Mouse (Mus musculus): ENCODE measurements around the gene Vav1. TPM values are rescaled to one million over a fixed set of nuclear protein-coding genes. Genes with fewer than 3 reads are reported as not detected.
A peak's percentile ranks its signal among the peaks of the same experiment; 100 is the strongest.
"Not testable (repeated sequence)": the region's sequence is repeated elsewhere in the genome, so short reads cannot be mapped to it uniquely, and the experiment has no call there.

Vav1 gene
- polyA plus RNA-seq, 1 experiment from 2014 or later = 2.7 TPM

GRCm38 (mm10) chr17:57275111-57275996 is 3.5 kb upstream of the Vav1 start:
- H3K4me2 ChIP-seq (replicated peaks) = peak overlapping the region; percentile 74
- H3K27ac ChIP-seq = no peak overlapping the region
- H3K4me1 ChIP-seq = peaks cover 11% of the 10 kb centered on the region
- H3K4me3 ChIP-seq = peak overlapping the region; percentile 53
- H3K9me3 ChIP-seq = no peaks in the 10 kb centered on the region
- WGBS = under 1% methylated on average over 53 of the region's 53 CpGs
- H3K36me3 ChIP-seq = no peaks in the 10 kb centered on the region
- H3K9ac ChIP-seq = peak overlapping the region; percentile 62
- ATAC-seq (ENCODE audit: low FRiP score, low read depth) = peak; percentile 72
- peaks cover 62% of the 10 kb centered on the region for H3K27me3 ChIP-seq

- no peak overlapping the region for H3K9ac ChIP-seq
- 3% methylated on average over 13 of the region's 13 CpGs for WGBS
Observed at GRCm38 (mm10) chr17:57275997-57276351, 2.9 kb upstream of the Vav1 start.

GRCm38 (mm10) chr17:57276634-57277121 is 2.2 kb upstream of the Vav1 start:
- peaks cover 65% of the 10 kb centered on the region for H3K27me3 ChIP-seq
- ATAC-seq (ENCODE audit: low FRiP score, low read depth) = peak; percentile 59
- H3K9me3 ChIP-seq = no peaks in the 10 kb centered on the region
- H3K4me2 ChIP-seq (replicated peaks) = peak overlapping the region; percentile 74
- peak overlapping the region; percentile 26; the same call in 1 of the 2 replicates for H3K9ac ChIP-seq
- H3K4me1 ChIP-seq = peaks cover 11% of the 10 kb centered on the region
- H3K4me3 ChIP-seq = peak overlapping the region; percentile 53
- no peaks in the 10 kb centered on the region for H3K36me3 ChIP-seq
- WGBS = under 1% methylated on average over 20 of the region's 20 CpGs
- H3K27ac ChIP-seq = no peak overlapping the region

More at GRCm38 (mm10) chr17:57275997-57276351, 2.9 kb upstream of the Vav1 start:
- no peak overlapping the region for H3K27ac ChIP-seq
- H3K4me3 ChIP-seq = peak overlapping the region; percentile 53
- H3K4me2 ChIP-seq (replicated peaks) = peak overlapping the region; percentile 74
- peaks cover 11% of the 10 kb centered on the region for H3K4me1 ChIP-seq
- peaks cover 65% of the 10 kb centered on the region for H3K27me3 ChIP-seq
- ATAC-seq (ENCODE audit: low FRiP score, low read depth) = peak; percentile 5; the same call in 1 of the 2 replicates
- no peaks in the 10 kb centered on the region for H3K36me3 ChIP-seq
- no peaks in the 10 kb centered on the region for H3K9me3 ChIP-seq

GRCm38 (mm10) chr17:57277598-57278261 is 1.2 kb upstream of the Vav1 start:
- WGBS = 74% methylated on average over 4 of the region's 5 CpGs
- H3K4me1 ChIP-seq = peaks cover 11% of the 10 kb centered on the region
- not testable (repeated sequence) for H3K27ac ChIP-seq; H3K4me3 ChIP-seq; H3K9me3 ChIP-seq; H3K4me2 ChIP-seq (replicated peaks); ATAC-seq (ENCODE audit: low FRiP score, low read depth); H3K36me3 ChIP-seq; H3K9ac ChIP-seq
- H3K27me3 ChIP-seq = peaks cover 56% of the 10 kb centered on the region

- ATAC-seq (ENCODE audit: low FRiP score, low read depth) = no peak
- no peak overlapping the region for H3K9ac ChIP-seq
- no peaks in the 10 kb centered on the region for H3K9me3 ChIP-seq
- no peak overlapping the region for H3K4me2 ChIP-seq (replicated peaks)
- H3K4me3 ChIP-seq = no peak overlapping the region
- H3K36me3 ChIP-seq = no peaks in the 10 kb centered on the region
- WGBS = 74% methylated on average over 2 of the region's 2 CpGs
- peaks cover 57% of the 10 kb centered on the region for H3K27me3 ChIP-seq
- H3K27ac ChIP-seq = no peak overlapping the region
- H3K4me1 ChIP-seq = peaks cover 11% of the 10 kb centered on the region
Observed at GRCm38 (mm10) chr17:57278537-57278936, 363 bp upstream of the Vav1 start.

GRCm38 (mm10) chr17:57279591-57280224 is 808 bp downstream of the Vav1 start:
- no peak overlapping the region for H3K4me3 ChIP-seq
- no peak overlapping the region for H3K9ac ChIP-seq
- H3K27me3 ChIP-seq = peaks cover 49% of the 10 kb centered on the region
- 58% methylated on average over 9 of the region's 9 CpGs for WGBS
- ATAC-seq (ENCODE audit: low FRiP score, low read depth) = no peak
- no peaks in the 10 kb centered on the region for H3K36me3 ChIP-seq
- no peak overlapping the region for H3K27ac ChIP-seq
- H3K9me3 ChIP-seq = no peaks in the 10 kb centered on the region
- H3K4me2 ChIP-seq (replicated peaks) = no peak overlapping the region
- H3K4me1 ChIP-seq = peaks cover 11% of the 10 kb centered on the region

- Histone ChIP-seq H3K4me2 (replicated peaks) (no peak overlapping the region), H3K9ac (no peak overlapping the region), H3K4me3 (no peak overlapping the region), H3K27ac (no peak overlapping the region), H3K27me3 (peaks cover 42% of the 10 kb centered on the region), H3K9me3 (no peaks in the 10 kb centered on the region), H3K36me3 (no peaks in the 10 kb centered on the region), H3K4me1 (peaks cover 11% of the 10 kb centered on the region)
- 72% methylated on average over 3 of the region's 3 CpGs for WGBS
- ATAC-seq (ENCODE audit: low FRiP score, low read depth) = no peak
Observed at GRCm38 (mm10) chr17:57280411-57280810, 1.5 kb downstream of the Vav1 start.

GRCm38 (mm10) chr17:57283906-57284305 is 5.0 kb downstream of the Vav1 start:
- H3K4me3 ChIP-seq = no peak overlapping the region
- no peaks in the 10 kb centered on the region for H3K4me1 ChIP-seq
- H3K27ac ChIP-seq = no peak overlapping the region
- H3K4me2 ChIP-seq (replicated peaks) = no peak overlapping the region
- H3K9me3 ChIP-seq = no peaks in the 10 kb centered on the region
- H3K9ac ChIP-seq = no peak overlapping the region
- no peak for ATAC-seq (ENCODE audit: low FRiP score, low read depth)
- WGBS = 71% methylated on average over 5 of the region's 5 CpGs
- H3K36me3 ChIP-seq = no peaks in the 10 kb centered on the region
- peaks cover 22% of the 10 kb centered on the region for H3K27me3 ChIP-seq

- 63% methylated on average over 2 of the region's 2 CpGs for WGBS
- H3K27ac ChIP-seq = no peak overlapping the region
Observed at GRCm38 (mm10) chr17:57285077-57285476, 6.2 kb downstream of the Vav1 start.

GRCm38 (mm10) chr17:57286718-57287355 is 7.9 kb downstream of the Vav1 start:
- H3K9ac ChIP-seq = no peak overlapping the region
- H3K36me3 ChIP-seq = no peaks in the 10 kb centered on the region
- H3K27ac ChIP-seq = no peak overlapping the region
- H3K4me2 ChIP-seq (replicated peaks) = no peak overlapping the region
- 76% methylated on average over 8 of the region's 8 CpGs for WGBS
- no peak overlapping the region for H3K4me3 ChIP-seq
- ATAC-seq (ENCODE audit: low FRiP score, low read depth) = no peak
- 0 out of 2 replicates have a peak, but pooled peaks cover 5% of the 10 kb centered on the region for H3K27me3 ChIP-seq
- no peaks in the 10 kb centered on the region for H3K9me3 ChIP-seq
- H3K4me1 ChIP-seq = no peaks in the 10 kb centered on the region

More at GRCm38 (mm10) chr17:57285077-57285476, 6.2 kb downstream of the Vav1 start:
- Histone ChIP-seq H3K9ac (no peak overlapping the region), H3K9me3 (no peaks in the 10 kb centered on the region), H3K36me3 (no peaks in the 10 kb centered on the region), H3K4me2 (replicated peaks) (no peak overlapping the region), H3K4me1 (no peaks in the 10 kb centered on the region), H3K4me3 (no peak overlapping the region), H3K27me3 (peaks cover 10% of the 10 kb centered on the region; the same call in 1 of the 2 replicates)
- no peak for ATAC-seq (ENCODE audit: low FRiP score, low read depth)

- Histone ChIP-seq H3K9me3 (no peaks in the 10 kb centered on the region), H3K27me3 (no peaks in the 10 kb centered on the region), H3K27ac (no peak overlapping the region), H3K36me3 (no peaks in the 10 kb centered on the region), H3K4me1 (no peaks in the 10 kb centered on the region), H3K4me2 (replicated peaks) (no peak overlapping the region), H3K9ac (no peak overlapping the region), H3K4me3 (no peak overlapping the region)
- 90% methylated on average over 5 of the region's 5 CpGs for WGBS
- ATAC-seq (ENCODE audit: low FRiP score, low read depth) = no peak
Observed at GRCm38 (mm10) chr17:57289252-57289651, 10.4 kb downstream of the Vav1 start.
